Mouse (Mus musculus) heart, embryonic 12.5 days (tissue): Measurements from ENCODE around the gene Arhgap9. TPM values are rescaled to one million over a fixed set of nuclear protein-coding genes. Genes with fewer than 3 reads are reported as not detected.
"Not testable (repeated sequence)": the region's sequence is repeated elsewhere in the genome, so short reads cannot be mapped to it uniquely, and the experiment has no call there.

ENCODE experiments used
- ATAC-seq: fragments of 200-750 bp; cut with Nextera tagmentation; 2 replicates; pipeline ENCODE4 v1.8.0; 2017; ENCODE audit warnings: moderate TSS enrichment, moderate library complexity; ENCODE audit not compliant: insufficient number of reproducible peaks, low FRiP score
- H3K27ac ChIP-seq: fragments of 300-500 bp; sonication (generic); 2 replicates; pipeline ENCODE4 v1.5.1; 2016; ENCODE audit warnings: mild to moderate bottlenecking, moderate library complexity; ENCODE audit not compliant: poor library complexity, severe bottlenecking
- H3K27me3 ChIP-seq: fragments of 300-500 bp; sonication (generic); replicated peaks from 2 replicates; pipeline ENCODE4 v1.6.1; 2016; ENCODE audit warnings: mild to moderate bottlenecking, moderate library complexity
- H3K36me3 ChIP-seq: fragments of 300-500 bp; sonication (generic); 2 replicates; pipeline ENCODE4 v1.6.1; 2016; ENCODE audit warnings: mild to moderate bottlenecking, moderate library complexity
- H3K4me1 ChIP-seq: fragments of 300-500 bp; sonication (generic); replicated peaks from 2 replicates; pipeline ENCODE4 v1.6.1; 2016; ENCODE audit warnings: mild to moderate bottlenecking
- H3K4me2 ChIP-seq: fragments of 300-500 bp; sonication (generic); 2 replicates; pipeline ENCODE4 v1.6.1; 2016; ENCODE audit warnings: mild to moderate bottlenecking, moderate library complexity
- H3K4me3 ChIP-seq: fragments of 300-500 bp; sonication (generic); 2 replicates; pipeline ENCODE4 v1.5.1; 2016; ENCODE audit warnings: mild to moderate bottlenecking
- H3K9ac ChIP-seq: fragments of 300-500 bp; sonication (generic); 2 replicates; pipeline ENCODE4 v1.6.1; 2016; ENCODE audit warnings: mild to moderate bottlenecking, moderate library complexity
- H3K9me3 ChIP-seq: fragments of 300-500 bp; sonication (generic); replicated peaks from 2 replicates; pipeline ENCODE4 v1.6.1; 2016; ENCODE audit warnings: mild to moderate bottlenecking, moderate library complexity
- WGBS: fragments of 180-500 bp; shearing (Covaris S2); methylation state at CpG from one replicate; pipeline ENCODE4 v1.1.7; 2016; 5-methylcytosine and 5-hydroxymethylcytosine counted together
- polyA plus RNA-seq: library from polyadenylated mRNA; unstranded; fragments of >200 nt; fragmentation: Nextera tagmentation; extraction: Ambion mirVana; gene quantifications from 2 replicates; pipeline ENCODE4 v1.2.1, GENCODE M21; 2016

The Arhgap9 gene
- polyA plus RNA-seq, 1 experiment from 2014 or later, result 1.8 TPM

DNA sequence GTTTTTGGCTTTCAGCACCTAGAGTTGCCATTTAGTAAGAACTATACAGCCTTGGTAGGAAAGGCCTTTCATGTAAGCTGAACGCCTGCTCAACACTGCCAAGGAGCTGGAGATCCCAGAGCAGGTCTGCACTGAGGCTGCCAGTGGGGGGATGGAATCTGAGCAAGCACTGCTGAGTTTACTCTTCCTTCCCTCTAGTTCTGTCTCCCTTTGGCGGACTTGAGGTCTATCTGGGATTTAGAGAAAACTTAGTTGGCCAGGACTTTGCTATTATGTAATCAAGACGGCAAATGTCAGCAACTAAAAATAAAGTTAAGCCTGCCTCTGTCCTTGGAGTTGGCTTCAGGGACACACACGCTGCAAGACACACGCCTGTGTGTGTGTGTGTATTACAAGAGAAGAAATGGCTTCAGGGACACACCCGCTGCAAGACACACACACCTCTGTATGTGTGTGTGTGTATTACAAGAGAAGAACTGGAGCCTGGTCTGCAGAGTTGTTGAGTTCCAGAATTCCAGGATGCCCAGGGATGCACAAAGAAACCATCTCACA, 28.7 kb upstream of the Arhgap9 start:
- WGBS, result 63% methylated on average over 6 of the region's 6 CpGs
- H3K4me1 ChIP-seq, result peaks cover 47% of the 10 kb centered on the region
- H3K36me3 ChIP-seq, result peaks cover 49% of the 10 kb centered on the region
- H3K27ac ChIP-seq, result peak overlapping the region; percentile 89; the same call in 1 of the 2 replicates
- H3K9ac ChIP-seq, result peak overlapping the region; percentile 41; the same call in 1 of the 2 replicates
- peak overlapping the region; percentile 97 for H3K4me2 ChIP-seq
- H3K27me3 ChIP-seq, result no peaks in the 10 kb centered on the region
- H3K4me3 ChIP-seq, result peak overlapping the region; percentile 69
- H3K9me3 ChIP-seq, result no peaks in the 10 kb centered on the region
- ATAC-seq, result no peak

DNA sequence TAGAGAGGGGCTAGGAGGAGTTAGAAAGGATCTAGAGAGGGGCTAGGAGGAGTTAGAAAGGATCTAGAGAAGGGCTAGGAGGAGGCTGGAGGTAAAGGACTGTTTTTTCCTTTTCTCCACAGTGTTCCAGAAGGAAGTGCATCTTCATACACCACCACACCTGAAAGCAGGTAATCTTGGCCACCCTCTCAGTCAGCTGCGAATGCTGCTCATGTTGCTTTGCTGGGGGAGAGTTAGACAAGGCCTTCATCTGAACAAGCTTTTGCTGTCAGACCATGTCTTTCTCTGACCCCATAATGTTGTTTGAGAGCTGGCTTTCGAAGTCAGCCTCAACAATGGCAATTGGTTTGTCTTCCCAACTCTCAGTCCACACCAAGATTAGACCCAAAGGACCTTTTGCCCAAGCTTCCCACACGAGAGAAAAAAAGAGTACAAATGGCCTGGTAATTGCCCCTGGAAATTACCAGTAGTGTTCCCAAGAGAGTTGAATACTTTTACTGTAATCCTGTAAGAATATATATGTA, 28.1 kb upstream of the Arhgap9 start:
- H3K36me3 ChIP-seq, result peaks cover 50% of the 10 kb centered on the region
- no peak for ATAC-seq
- no peak overlapping the region for H3K27ac ChIP-seq
- H3K4me2 ChIP-seq, result peak overlapping the region; percentile 97
- no peaks in the 10 kb centered on the region for H3K27me3 ChIP-seq
- H3K4me3 ChIP-seq, result 0 out of 2 replicates have a peak overlapping the region, but pooled peaks have one; percentile 69
- peak overlapping the region; percentile 41; the same call in 1 of the 2 replicates for H3K9ac ChIP-seq
- H3K9me3 ChIP-seq, result no peaks in the 10 kb centered on the region
- peaks cover 47% of the 10 kb centered on the region for H3K4me1 ChIP-seq
- 85% methylated on average over 3 of the region's 3 CpGs for WGBS

DNA sequence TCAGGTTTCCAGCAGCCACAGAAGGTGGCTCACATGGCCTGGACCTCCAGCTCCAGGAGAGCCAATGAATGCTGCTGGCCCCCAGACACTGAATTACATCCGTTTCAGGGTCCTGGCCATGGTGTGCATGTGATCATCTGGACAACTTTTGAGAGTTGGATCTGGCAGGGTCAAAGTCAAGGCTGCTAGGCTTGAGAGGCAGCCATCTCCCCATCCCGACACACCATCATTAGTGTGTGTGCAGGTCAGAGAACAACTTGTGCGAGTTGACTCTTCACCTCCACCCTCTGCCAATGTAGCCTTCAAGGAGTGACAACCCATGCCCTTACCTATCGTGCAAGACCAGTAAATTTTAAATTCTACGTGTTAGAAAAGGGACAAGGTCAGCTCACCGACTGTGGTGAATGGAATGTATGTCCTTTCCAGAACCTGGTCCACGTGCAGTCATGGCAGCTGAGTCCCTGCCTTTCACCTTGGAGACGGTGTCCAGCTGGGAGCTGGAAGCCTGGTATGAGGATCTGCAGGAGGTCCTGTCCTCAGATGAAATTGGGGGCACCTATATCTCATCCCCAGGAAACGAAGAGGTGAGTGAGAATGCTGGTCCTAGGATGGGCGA, 26.8 kb upstream of the Arhgap9 start:
- WGBS, result 91% methylated on average over 10 of the region's 10 CpGs
- Histone ChIP-seq H3K9ac (no peak overlapping the region), H3K27me3 (no peaks in the 10 kb centered on the region), H3K27ac (no peak overlapping the region), H3K4me2 (no peak overlapping the region), H3K4me3 (no peak overlapping the region), H3K9me3 (no peaks in the 10 kb centered on the region), H3K36me3 (peaks cover 64% of the 10 kb centered on the region), H3K4me1 (peaks cover 44% of the 10 kb centered on the region)
- no peak for ATAC-seq

DNA sequence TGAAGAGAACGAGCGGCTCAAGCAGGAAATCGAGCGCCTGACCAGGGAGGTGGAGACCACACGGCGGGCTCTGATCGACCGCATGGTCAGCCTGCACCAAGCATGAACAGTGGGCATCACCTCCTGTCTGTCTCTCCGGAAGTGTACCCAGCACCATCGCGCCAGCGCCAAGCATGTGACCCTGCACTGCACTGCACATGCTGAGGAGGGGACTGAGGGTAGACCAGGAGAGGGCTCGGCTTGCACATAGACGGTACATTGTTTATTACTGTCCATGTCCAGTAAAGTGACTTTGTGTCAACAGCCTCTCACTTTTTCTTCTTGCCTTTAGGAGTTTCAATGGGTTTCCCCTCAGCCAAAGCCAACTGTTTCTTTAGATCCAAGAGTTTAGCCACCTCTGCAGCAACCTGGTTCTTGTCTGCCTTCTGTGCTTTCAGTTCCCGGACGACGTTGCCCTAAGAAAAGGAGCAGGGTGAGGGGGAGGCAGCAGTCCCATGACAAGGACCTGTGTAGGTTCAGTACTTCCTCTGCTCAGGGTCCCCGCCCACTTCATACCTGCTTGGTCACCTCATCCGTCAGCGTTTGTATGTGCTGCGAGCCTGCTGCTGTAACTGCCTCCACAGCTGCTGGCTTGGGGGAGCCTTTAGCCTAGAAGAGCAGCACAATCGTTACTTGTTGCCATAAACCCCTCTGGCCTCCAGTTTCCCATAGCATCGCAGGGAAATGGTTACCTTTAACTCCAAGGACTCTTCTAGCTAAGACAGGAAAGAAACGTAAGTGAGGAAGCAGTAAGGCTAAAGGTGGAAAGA, 25.6 kb upstream of the Arhgap9 start:
- peaks cover 76% of the 10 kb centered on the region for H3K36me3 ChIP-seq
- peaks cover 44% of the 10 kb centered on the region for H3K4me1 ChIP-seq
- ATAC-seq, result no peak
- H3K27me3 ChIP-seq, result no peaks in the 10 kb centered on the region
- no peak overlapping the region for H3K4me2 ChIP-seq
- H3K27ac ChIP-seq, result peak overlapping the region; percentile 49; the same call in 1 of the 2 replicates
- peak overlapping the region; percentile 22; the same call in 1 of the 2 replicates for H3K9ac ChIP-seq
- no peaks in the 10 kb centered on the region for H3K9me3 ChIP-seq
- H3K4me3 ChIP-seq, result no peak overlapping the region
- 86% methylated on average over 24 of the region's 24 CpGs for WGBS

DNA sequence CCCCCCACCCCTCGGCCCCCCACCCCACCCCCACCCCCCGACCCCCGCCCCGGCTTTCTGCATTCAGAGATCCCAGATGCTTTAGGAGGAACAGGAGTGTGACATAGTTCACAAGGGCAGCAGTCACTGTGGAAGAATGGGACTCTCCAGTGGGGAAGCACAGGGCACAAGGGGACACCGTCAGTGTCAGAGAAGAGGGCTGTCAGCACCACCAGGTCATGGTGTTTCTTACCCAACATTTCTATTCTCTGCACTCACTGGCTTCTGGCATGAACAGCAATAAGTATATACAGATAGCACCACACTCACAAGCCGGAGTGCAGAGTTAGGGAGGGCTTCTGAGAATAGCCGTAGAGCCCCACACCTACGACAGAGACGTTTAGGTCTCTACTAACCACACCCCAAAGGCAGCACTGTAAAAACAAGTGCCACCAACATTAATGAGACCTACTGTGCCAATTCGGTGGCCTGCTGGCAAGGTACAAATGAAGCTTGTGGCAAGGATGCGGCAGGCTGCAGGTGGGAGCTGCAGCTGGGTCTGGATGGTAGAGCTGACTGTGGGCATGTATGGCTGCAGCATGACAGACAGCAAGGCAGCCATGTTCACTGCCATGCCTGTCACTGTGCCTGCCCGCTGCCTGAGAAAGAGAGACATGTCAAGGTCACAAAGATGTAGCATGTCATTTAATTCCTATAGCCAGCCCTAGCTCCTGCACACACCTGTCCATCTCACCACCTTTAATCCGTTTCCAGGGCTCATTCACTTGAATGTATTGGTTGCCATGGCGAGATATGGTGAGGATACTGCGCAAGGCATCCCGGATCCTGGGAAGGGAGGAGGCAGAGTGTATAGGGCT, 24.5 kb upstream of the Arhgap9 start:
- Histone ChIP-seq H3K27ac (peak overlapping the region; percentile 49), H3K27me3 (no peaks in the 10 kb centered on the region), H3K36me3 (peaks cover 86% of the 10 kb centered on the region), H3K4me1 (peaks cover 36% of the 10 kb centered on the region), H3K9me3 (no peaks in the 10 kb centered on the region), H3K4me2 (no peak overlapping the region), H3K4me3 (no peak overlapping the region), H3K9ac (no peak overlapping the region)
- no peak for ATAC-seq
- WGBS, result 64% methylated on average over 16 of the region's 16 CpGs

DNA sequence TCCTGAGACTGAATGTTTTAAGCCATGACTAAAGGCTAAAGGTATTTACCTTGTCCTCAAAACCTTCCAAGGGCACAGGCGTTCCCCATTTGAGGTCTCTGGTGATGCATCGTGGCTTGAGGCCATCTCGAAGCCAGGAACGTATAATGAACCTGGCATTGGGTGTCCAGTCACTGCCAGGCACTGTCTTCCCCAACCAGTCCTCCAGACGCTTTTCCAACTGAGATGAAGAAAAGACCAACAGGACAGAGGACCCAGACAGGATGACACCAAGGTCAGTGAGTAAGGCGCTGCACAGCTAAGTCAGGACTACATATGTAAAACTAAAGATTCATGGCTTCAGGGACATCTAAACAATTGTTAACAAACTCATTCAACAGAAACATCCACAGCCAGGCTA, 21.4 kb upstream of the Arhgap9 start:
- Histone ChIP-seq H3K9me3 (no peaks in the 10 kb centered on the region), H3K4me1 (peaks cover 20% of the 10 kb centered on the region), H3K4me2 (no peak overlapping the region), H3K4me3 (no peak overlapping the region), H3K36me3 (peaks cover 95% of the 10 kb centered on the region), H3K27me3 (no peaks in the 10 kb centered on the region), H3K27ac (no peak overlapping the region), H3K9ac (no peak overlapping the region)
- ATAC-seq, result no peak
- WGBS, result 92% methylated on average over 6 of the region's 6 CpGs

DNA sequence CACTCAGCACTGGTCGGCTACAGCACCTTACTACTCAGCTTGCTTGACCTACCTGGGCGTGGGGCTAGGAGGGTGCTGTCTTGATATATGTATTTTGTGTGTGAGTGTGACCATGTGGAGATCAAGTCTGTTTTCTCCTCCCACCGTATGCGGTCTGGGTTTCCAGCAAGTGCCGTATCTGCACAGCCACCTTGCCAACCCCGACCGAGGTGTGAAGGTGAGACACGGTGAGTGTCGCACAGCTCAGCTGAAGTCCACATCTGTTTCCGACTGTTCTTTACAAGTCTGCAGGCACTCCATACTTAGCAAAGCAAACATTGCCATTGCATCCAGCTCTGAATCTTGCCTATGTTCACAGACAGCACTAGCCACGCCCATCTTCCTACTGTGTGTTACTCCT, 18.6 kb upstream of the Arhgap9 start:
- no peak overlapping the region for H3K9ac ChIP-seq

DNA sequence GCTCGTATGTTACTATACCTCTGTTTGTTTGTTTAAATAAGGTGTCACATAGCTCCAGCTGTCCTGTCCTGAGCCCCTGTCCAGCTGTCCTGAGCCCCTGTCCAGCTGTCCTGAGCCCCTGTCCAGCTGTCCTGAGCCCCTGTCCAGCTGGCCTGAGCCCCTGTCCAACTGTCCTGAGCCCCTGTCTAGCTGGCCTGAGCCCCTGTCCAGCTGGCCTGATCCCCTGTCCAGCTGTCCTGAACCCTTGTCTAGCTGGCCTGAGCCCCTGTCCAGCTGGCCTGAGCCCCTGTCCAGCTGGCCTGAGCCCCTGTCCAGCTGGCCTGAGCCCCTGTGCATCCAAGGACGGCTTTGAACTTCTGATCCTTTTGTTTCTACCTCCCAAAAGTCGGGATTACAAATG, 12.6 kb upstream of the Arhgap9 start:
- not testable (repeated sequence) for ATAC-seq, H3K27ac ChIP-seq, H3K9ac ChIP-seq, H3K4me3 ChIP-seq, H3K4me1 ChIP-seq, H3K27me3 ChIP-seq, H3K9me3 ChIP-seq, H3K4me2 ChIP-seq
- WGBS, result 86% methylated on average over 3 of the region's 3 CpGs
- peaks cover 52% of the 10 kb centered on the region for H3K36me3 ChIP-seq

More for the DNA sequence above, 18.6 kb upstream of the Arhgap9 start:
- no peaks in the 10 kb centered on the region for H3K4me1 ChIP-seq
- H3K4me2 ChIP-seq, result no peak overlapping the region
- H3K9me3 ChIP-seq, result no peaks in the 10 kb centered on the region
- no peak for ATAC-seq
- 92% methylated on average over 11 of the region's 11 CpGs for WGBS
- H3K4me3 ChIP-seq, result no peak overlapping the region
- H3K27ac ChIP-seq, result no peak overlapping the region
- no peaks in the 10 kb centered on the region for H3K27me3 ChIP-seq
- peaks cover 95% of the 10 kb centered on the region for H3K36me3 ChIP-seq

DNA sequence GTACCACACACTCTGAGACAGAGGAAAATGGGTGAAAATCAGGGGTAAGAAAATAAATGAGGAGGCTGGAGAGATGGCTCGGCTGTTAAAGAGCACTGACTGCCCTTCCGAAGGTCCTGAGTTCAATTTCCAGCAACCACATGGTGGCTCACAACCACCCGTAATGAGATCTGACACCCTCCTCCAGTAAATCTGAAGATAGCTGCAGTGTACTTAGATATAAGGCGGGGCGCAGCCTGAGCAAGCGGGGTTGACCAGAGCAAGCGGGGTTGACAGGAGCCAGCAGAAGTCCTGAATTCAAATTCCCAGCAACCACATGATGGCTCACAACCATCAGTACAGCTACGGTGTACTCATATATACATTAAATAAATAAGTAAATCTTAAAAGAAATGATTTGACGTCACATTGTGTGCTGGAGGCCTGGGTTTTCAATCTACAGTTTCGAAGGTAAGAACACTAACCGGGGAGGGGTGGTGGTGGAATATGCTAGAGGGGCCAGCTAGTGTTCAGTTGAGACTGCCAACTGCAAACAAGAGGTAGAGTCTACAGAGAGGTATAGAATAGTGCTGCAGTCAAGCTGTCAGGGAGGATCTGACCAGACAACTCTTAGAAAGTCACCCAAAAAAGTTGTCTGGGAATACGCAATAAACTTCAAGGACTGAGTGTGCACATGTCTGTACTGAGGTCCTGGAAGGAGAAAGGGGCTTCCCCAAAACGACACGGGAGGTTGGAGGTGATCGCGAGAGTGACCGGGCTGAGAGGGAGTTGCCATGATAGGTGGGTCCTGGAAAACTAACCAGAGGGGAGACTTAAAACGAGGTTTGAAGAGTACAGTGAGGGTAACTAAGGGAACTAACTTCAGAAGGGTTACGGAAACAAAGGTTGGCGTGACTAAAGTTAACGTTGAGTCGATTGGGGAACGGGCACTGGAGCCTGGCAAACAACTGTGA, 11.0 kb upstream of the Arhgap9 start:
- peak overlapping the region; percentile 76 for H3K9ac ChIP-seq
- peak; percentile 31; the same call in 1 of the 2 replicates for ATAC-seq
- WGBS, result 33% methylated on average over 23 of the region's 23 CpGs
- peak overlapping the region; percentile 63 for H3K4me3 ChIP-seq
- peak overlapping the region; percentile 86 for H3K4me2 ChIP-seq
- peaks cover 36% of the 10 kb centered on the region for H3K36me3 ChIP-seq
- peaks cover 8% of the 10 kb centered on the region for H3K4me1 ChIP-seq
- no peaks in the 10 kb centered on the region for H3K9me3 ChIP-seq
- H3K27me3 ChIP-seq, result no peaks in the 10 kb centered on the region
- 0 out of 2 replicates have a peak overlapping the region, but pooled peaks have one; percentile 31 for H3K27ac ChIP-seq
